Mouse (Mus musculus) left cerebral cortex, adult 18-20 months (tissue): Measurements from ENCODE around the gene Tec. TPM values are rescaled to one million over a fixed set of nuclear protein-coding genes. Genes with fewer than 3 reads are reported as not detected.
A peak's percentile ranks its signal among the peaks of the same experiment; 100 is the strongest.

ENCODE experiments used
- DNase-seq, 2 experiments: peaks; one replicate each; pipeline ENCODE4 v3.0.0; 2021 to 2022; ENCODE audit warnings: low spot score in 2 of 2, mixed read lengths in 1 of 2
- total RNA-seq, 2 experiments: library from RNA; stranded (reverse); gene quantifications; 2 replicates each; pipeline ENCODE4 v1.2.3; 2021

The Tec gene
- total RNA-seq, 2 experiments from 2014 or later: 2.4 to 3.0 TPM

DNA sequence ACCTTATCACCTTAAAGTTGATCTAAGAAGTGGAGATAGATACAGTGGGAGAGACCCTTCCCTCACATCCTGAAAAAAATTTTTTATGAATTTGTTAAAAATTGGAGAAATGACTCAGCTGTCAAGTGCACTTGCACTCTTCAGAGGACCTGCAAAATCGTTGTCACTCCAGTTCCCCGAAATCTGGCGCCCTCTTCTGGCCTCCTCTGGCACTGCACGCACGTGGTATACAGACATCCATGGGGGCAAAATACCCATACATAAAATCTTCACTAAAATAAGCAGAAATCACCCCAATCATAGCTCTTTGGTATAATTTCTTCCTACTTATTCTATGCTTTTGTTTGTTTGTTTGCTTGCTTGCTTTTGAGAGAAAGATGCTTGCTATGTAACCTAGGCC, 25.7 kb upstream of the Tec start:
- DNase-seq: no peak

DNA sequence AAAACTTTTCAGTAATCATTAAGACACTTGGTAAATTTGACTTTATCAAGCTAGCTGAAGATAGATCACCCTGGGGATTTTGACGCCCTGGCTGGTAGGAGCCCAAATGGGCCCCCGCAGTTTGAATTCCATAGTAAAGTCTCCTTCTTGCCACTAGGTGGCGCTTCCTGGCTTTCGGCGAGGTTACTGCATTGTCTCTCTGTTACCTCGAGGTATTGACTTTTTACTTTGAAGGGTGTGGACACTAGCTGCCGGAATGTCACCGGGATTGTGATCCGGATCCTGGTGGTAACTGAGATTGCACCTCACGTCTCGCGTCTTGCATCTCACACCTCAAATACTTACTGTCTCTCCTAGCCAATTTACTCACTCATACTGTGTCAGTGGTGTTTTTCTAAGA, 23.3 kb upstream of the Tec start:
- peak; percentile 47 to 49 for DNase-seq

DNA sequence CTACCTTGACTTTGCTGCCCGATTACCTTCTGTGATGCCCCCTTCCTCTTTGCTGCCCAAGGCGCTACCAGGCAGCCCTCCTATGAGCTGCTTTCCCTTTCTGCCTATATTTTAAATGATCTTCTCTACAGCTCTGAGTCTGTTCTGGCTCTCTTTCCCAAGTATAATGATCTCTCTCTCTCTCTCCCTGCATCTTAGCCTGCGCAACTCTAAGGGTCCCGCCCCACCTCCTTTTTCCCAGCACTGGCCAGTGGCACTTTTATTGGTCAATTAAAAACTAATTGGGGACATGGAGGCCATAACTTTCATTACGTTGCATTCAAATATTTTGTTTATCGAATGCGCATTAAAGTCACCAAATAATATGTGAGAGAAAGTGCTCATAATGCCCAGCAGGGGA, 20.0 kb upstream of the Tec start:
- no peak for DNase-seq

DNA sequence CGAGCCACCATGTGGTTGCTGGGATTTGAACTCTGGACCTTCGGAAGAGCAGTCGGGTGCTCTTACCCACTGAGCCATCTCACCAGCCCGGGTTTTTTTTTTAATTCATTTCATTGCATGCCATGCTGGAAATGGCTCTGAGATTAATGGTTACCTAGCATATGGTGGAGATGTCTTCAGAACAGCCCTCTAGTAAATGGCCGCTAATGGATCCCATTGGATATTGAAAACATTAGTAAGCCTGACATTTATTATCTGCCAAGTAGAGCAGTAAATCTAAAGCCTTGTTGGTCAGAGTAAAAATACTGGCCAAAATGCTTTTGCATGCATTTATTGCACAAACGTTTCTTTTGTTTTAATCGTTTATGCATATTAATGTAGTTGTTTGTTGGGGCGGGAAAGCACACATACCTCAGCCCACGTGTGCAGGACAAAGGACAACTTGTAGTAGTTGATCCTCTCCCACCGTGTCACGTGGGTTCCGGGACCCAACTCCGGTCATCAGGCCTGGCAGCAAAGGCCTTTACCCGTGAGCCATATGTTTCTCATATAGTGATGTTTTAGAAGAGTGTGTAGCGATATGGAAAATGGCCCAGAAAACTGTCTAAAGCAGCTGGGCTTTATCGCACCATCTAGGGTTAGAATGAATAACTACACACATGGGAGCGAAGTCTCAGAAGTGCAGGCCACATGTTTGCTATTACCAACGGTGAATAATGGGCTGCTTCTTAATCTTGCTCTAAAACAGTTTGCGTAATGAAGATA, 18.4 kb upstream of the Tec start:
- no peak for DNase-seq

DNA sequence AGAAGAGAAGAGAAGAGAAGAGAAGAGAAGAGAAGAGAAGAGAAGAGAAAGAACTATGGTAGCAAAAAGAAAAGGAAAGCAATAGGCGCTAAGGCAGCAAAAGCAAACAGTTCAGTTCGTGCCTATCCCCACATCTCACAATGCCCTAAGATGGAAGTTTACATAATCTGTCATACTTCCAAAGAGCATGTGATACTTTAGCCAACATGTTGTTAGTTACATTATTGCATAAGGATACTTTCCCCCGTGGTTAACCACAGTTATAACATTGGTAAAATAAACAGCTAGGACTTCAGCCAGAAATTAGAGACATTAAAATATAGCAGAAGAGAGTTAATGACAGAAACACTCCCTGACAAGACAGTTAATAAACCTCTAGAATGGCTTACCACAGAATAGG, 15.4 kb upstream of the Tec start:
- DNase-seq: no peak

DNA sequence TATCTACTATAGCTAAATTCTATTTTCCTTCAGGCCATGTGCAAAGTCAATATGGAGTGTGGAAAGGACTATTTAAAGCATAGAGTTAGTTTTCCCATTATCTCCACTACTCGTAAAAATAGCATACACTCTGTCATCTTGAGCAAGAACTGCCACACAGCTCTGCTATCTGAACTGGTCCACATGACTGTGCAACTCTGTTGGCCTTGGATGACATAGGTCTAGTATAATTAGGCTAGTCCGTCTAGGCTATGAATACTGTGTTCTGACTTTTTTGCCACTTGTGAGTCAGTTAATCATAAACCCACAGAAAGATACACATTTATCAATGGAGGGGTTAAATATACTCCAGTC, 14.1 kb upstream of the Tec start:
- no peak for DNase-seq

DNA sequence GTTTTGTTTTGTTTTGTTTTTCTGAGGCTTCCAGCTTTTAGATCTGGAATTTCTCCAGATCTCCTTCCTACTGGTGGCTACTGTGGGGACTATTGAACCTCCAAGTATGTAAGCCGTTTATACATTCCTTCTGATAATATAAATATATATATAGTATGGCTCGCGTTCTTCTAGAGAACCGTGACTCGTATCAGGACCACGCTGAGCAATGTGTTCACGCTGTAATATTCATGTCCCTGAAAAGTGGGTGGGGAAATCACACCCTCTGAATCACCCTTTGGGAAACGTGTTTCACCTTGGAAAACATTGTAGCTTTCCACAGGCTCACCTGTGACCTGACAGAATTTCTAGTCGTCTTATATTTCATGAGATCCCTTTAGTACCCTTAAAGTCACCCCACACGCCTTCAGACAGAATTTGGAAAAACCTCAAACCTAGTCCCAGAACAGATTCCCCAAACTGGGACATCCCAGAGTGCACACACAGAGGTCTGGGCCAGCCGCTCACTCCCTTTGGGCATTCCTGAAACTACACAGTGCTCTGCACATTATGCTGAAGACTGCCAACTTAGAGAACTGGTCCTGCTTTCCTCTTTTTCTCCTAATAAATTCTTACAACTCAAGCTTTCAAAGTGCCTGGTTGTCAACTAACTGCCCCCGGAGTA, 13.6 kb upstream of the Tec start:
- no peak for DNase-seq

DNA sequence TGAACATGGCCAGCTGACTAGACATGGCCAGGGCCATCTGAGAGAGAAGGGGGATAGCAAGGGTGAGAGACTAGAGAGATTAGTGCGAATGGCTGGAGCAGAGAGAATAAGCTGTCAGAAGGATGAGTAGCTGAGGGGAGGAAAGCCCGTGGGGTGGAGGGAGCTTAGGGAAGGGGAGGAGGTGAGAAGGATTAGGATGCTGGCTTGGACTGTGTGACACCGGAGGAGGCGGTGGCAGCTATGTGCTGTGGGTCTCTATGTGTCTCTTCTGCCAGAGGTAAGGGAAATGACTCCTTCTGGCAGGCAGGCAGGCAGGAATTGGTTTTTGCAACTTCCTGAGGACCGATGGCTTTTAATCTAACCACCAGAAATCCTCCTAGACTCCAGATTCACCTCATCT, 11.5 kb upstream of the Tec start:
- no peak for DNase-seq

DNA sequence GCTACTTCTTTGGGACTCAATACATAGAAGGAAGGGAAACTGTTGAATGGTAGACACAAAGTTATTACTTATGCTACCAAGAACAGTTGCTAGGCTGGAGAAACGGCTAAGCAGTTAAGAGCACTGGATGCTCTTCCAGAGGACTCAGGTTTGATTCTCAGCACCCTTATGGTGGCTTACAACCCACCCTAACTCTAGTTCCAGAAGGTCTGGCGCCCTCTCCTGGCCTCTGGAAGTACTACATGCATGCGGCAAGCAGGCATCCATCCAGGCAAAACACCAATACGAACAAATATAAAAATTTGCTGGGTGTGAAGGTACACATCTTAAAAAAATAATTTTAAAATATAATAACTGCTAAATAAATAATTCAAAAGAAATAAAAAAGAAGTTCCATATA, 2.8 kb upstream of the Tec start:
- DNase-seq: no peak

DNA sequence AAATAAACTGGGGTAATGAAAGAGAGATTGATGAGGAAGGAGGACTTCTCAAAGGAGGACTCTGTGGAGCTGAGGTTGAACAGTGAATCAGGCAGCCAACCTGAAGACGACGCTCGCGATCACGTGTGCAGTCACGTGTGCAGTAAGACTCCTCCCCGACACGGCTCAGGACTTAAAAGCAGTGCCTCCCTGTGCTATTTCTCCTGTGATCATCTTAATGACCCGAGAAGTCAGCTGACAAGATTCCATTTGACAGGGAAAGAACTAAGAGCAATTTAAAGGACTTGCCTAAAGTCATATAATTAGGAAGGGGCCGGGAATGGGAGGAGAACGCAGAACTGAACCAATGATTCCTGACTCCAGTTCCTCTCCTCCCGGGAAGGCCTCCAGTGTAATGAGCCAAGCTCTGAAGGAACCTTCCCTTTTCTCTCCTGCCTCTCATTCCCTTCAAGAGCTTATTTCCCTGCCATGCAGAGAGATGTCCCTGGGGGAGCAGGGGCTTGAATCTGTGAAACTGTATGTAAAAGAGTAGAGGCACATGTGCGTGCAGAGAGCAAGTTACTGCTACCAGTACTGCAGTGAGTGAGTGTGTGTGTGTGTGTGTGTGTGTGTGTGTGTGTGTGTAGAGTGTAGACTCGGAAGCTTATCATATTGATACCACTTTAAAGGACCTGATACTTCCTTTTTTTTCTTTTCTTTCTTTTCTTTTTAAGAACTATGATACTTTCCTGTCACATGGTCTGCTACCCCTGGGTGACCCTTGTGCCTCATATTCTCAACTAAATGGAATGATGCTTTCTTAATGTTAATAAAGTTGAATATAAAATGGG, 1.7 kb upstream of the Tec start:
- no peak for DNase-seq

DNA sequence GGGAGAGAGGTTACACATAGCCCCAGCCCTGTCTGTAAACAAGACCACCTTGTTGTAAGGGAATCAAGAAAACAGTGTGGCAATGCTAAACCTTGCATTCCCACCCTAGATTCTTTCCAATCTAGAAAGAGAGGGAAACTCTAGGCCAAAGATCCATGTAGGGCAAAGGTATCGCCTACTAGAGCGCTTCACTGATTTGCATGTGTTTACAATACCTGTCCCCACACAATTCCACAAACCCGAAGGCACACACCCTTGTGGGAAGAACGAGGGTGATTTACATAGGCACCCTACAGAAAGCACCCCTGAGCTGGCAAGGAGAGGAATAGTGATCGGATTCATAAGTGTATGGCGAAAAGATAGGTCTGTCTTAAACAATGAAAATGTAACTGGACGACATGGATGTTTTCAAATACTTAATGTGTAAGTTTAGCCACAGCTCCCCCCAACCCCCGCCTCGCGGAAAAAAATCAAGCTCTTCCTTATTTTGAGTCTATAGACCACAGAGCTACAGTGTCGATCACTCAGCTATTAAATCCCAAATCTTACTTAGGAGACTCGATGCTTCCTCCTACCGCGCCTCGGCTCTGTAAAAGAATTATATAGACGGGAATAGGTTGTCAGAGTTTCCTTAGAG, 1.1 kb downstream of the Tec start:
- no peak for DNase-seq

DNA sequence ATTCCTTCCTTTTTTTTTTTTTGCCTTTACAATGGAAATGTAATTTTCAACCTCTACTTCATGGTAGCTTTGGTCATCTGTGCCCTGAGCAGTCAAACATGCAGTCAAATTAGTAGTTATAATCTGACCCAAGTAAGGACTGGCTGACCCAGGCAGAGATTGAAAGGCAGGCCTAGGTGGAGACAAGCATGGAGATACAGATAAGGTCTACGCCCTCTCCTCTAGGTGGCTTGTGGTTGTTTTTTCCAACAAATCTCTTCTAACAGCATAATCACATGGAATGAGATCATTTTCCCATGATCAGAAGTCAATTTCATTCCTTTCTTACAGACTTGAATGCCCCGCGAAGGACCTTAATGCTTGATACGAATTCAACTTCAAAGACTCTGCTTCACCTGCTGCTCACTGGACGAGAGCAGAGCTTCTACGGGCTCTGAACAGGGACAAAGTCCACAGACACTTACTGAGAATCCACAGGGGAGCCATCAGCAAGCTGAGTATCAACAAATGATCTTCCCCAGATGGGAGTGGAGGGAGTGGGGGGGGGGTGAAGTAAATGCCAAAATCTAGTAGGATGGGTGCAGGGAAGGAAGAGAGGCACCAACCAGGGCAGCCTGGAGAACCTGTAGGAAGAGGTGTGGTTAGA, 1.9 kb downstream of the Tec start:
- no peak for DNase-seq

DNA sequence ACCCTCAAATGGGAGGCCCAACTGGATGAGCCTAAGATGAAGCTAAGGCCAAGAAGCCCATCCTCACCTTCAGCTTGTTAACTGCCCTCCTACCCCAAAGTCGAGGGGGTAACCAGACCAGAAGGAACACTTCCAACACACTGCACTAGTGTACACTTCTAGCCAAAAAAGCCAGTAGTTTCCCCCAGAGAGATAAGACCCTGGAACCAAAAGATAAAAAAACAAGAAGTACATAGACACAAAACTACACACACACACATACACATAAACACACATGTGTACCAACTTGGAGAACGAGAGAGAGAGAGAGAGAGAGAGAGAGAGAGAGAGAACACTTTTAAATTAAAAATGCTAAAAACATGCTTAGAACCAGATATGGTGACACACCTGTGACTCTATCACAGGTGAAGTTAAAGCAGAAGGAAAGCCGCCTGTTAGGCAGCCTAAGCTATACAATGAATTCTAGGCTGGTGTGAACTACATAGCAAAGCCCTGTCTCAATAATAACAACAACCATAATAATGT, 3.6 kb downstream of the Tec start:
- DNase-seq: no peak

DNA sequence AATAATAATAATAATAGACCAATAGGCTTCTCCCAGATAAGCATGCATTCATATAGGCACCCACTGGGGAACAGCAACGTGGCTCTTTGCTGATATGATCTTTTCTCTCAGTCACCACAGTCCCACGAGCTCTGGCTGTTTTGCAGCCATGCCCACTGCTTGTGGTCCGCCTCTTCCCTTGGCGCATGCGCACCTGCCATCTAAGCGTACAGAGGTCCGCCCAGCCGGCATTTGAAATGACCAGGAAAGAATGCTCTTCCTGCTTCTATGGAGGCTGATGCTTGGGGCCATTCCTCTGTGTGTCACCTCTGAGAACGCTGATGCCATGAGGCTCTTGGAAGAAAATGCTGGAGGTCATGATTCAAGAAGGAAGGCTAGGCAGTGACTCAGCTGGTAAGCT, 5.1 kb downstream of the Tec start:
- DNase-seq: no peak

DNA sequence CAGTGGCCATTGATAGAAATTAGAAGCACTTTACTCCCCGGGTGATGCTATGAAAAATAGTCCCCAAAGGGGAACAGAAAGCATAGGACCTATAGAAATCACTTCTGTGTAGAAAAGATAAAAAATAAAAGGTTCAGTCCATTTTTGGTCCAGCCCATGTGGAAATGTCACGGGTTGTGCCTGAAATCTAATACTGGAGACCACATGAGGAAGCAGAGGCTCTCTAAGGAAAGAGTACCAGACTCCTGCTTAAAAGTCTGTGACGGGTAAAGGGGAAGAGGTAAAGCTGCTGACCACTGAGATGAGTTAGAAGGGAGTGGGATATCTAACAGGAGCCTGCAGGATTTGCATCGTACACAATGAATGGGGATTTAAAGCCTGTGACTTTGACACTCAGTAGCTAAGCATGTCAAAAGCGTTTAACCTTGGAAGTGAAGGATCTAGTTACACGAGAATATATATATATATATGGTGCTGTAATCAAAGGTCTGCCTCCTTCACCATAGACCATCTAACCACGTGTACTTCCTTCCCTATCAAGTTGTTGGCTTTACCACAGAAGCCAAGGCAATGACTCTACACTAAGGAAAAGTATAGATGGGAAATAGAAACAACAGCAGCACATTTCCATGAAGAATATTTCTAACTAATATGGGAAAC, 6.4 kb downstream of the Tec start:
- no peak for DNase-seq

DNA sequence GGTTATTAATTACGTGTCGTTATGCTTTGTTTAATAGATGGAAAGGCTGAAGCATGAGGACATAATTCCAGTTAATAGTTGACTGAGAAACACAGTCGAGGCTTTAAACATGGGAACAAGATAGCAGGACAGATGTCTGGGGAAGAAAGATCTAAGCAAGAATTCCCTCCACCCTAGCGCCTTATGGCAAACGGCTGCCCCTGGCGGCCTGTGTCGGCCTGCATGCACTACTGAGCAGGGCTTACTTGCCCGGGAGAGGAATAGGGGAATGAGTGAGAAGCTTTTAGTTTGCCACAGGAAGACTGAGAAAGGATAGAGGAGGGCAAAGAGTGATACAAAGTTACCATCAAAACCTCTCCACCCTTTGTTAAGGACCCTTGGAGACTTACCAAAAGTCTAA, 7.4 kb downstream of the Tec start:
- no peak for DNase-seq

DNA sequence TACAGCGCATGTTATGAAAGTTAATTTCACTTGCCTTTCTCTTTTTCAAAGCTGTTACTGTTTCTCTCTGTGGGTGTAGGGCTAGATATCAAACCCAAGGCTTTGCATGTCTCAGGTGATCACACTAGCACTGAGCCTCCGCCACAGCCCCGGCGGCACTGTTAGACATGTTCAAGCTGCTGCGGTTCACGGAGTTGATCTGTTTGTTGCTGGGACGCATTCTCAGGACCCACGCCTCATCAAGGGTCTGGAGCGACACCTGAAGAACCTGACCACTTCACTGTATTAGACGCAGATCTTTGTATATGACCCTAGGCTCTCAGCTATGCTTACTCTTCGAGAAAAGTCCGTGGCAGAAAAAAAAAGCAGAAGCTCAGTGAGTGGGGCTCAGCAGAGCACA, 10.0 kb downstream of the Tec start:
- no peak for DNase-seq

DNA sequence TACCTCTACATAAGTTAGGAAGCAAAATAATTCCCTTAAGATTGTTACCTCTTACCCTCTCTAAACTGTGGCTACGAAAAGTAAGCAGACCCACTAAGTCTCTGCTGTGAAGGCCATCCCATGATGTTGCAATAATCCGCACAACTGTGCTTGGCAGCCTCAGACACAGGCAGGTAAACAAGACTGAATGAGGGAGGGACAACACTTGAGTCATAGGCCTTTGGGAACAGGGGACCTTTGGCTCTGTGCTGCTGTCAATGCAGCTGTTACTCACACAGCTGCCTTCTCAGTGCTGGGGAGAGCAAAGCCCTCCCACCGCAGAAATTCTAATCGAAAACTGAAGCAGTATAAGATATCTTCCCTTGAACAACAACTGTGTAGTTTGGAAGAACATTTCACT, 10.5 kb downstream of the Tec start:
- no peak for DNase-seq

DNA sequence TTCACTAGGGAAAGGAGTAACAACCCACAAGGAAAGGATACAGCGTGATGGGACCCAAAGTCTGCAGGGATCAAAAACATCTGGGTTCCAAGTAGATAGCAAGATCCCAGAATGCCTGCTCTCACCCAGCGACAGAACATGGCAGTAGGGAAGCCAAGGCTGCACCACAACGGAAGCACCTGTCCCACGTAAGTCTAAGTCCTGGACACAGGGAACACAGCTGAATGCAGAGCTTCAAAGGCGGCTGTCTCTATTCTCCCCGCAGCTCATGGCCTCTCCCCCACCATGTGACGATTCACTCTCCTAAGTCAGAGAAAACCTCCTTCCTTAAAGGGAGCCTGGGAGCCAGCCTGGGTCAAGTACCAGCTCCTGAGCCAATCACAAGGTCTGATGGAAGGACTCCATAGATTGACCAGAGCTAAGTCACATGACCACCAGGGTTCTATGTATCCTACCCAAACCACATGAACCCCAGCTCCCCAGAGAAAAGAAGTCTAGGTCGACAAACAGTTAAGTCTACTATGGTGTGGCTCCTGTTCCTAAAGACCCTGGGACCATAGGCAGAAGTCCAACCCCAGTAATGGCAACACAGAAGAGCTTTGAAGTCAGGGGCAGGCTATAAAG, 11.9 kb downstream of the Tec start:
- DNase-seq: no peak

DNA sequence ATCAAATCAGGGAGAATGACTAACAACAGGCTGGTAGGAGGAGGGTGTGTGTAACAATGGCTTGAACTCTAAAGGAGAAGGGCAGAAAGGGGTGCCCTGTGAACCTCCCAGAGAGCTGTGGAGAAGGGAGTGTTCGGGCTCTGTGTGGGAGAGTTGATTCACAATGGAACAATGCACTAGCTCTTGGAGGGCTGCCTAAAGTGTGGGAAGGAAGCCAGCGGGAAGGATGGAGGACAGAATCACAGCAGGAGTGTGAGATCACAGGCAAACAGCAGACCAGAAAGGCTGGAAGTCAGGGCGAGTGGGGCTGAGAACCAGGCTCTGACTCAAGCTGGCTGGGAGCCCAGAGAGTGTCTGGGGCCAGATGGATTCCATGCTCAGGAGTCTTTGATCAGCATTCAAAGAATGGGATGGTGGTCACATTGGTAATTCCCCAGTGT, 12.6 kb downstream of the Tec start:
- peak; percentile 81 to 83 for DNase-seq
